Mouse (Mus musculus): ENCODE data around the gene Shank1.
"Not testable (repeated sequence)": the region's sequence is repeated elsewhere in the genome, so short reads cannot be mapped to it uniquely, and the experiment has no call there.

Gene Shank1

GRCm38 (mm10) chr7:44309475-44310284, at the start of gene Shank1:
Shank1 (plus strand) TSS chr7:44310253.
- no peak for DNase-seq (ENCODE audit: low spot score)

GRCm38 (mm10) chr7:44260410-44260809, 49.6 kb upstream of the Shank1 start:
- DNase-seq (ENCODE audit: low spot score): no peak

GRCm38 (mm10) chr7:44261147-44261546, 48.9 kb upstream of the Shank1 start, which contains the start of gene Gm15517:
Gm15517 (plus strand) TSS chr7:44261447.
- DNase-seq (ENCODE audit: low spot score): no peak

GRCm38 (mm10) chr7:44262791-44263643, 47.0 kb upstream of the Shank1 start:
- DNase-seq (ENCODE audit: low spot score): peak; percentile 99

- no peak for DNase-seq (ENCODE audit: low spot score)
Measured at GRCm38 (mm10) chr7:44268117-44268516, 41.9 kb upstream of the Shank1 start.

GRCm38 (mm10) chr7:44269397-44269796, 40.7 kb upstream of the Shank1 start:
- no peak for DNase-seq (ENCODE audit: low spot score)

- DNase-seq (ENCODE audit: low spot score): no peak
Measured at GRCm38 (mm10) chr7:44271309-44271708, 38.7 kb upstream of the Shank1 start.

GRCm38 (mm10) chr7:44272546-44272945, 37.5 kb upstream of the Shank1 start:
- no peak for DNase-seq (ENCODE audit: low spot score)

- DNase-seq (ENCODE audit: low spot score): no peak
Measured at GRCm38 (mm10) chr7:44273446-44273845, 36.6 kb upstream of the Shank1 start.

- no peak for DNase-seq (ENCODE audit: low spot score)
Measured at GRCm38 (mm10) chr7:44274096-44274495, 36.0 kb upstream of the Shank1 start.

GRCm38 (mm10) chr7:44275546-44275945, 34.5 kb upstream of the Shank1 start:
- DNase-seq (ENCODE audit: low spot score): no peak

- DNase-seq (ENCODE audit: low spot score): no peak
Measured at GRCm38 (mm10) chr7:44276461-44277249, 33.4 kb upstream of the Shank1 start.

GRCm38 (mm10) chr7:44277250-44277622, 32.8 kb upstream of the Shank1 start:
- no peak for DNase-seq (ENCODE audit: low spot score)

- no peak for DNase-seq (ENCODE audit: low spot score)
Measured at GRCm38 (mm10) chr7:44280959-44281358, 29.1 kb upstream of the Shank1 start.

- DNase-seq (ENCODE audit: low spot score): no peak
Measured at GRCm38 (mm10) chr7:44281586-44281985, 28.5 kb upstream of the Shank1 start.

- DNase-seq (ENCODE audit: low spot score): no peak
Measured at GRCm38 (mm10) chr7:44287760-44288159, 22.3 kb upstream of the Shank1 start.

GRCm38 (mm10) chr7:44290986-44291385, 19.1 kb upstream of the Shank1 start:
- no peak for DNase-seq (ENCODE audit: low spot score)

GRCm38 (mm10) chr7:44291418-44291817, 18.6 kb upstream of the Shank1 start:
- DNase-seq (ENCODE audit: low spot score): no peak

- not testable (repeated sequence) for DNase-seq (ENCODE audit: low spot score)
Measured at GRCm38 (mm10) chr7:44297501-44297900, 12.6 kb upstream of the Shank1 start.

GRCm38 (mm10) chr7:44303346-44304340, 6.4 kb upstream of the Shank1 start:
- no peak for DNase-seq (ENCODE audit: low spot score)

- DNase-seq (ENCODE audit: low spot score): peak; percentile 49
Measured at GRCm38 (mm10) chr7:44304463-44304774, 5.6 kb upstream of the Shank1 start.
